Mouse (Mus musculus) c-Kit-positive CD71-positive TER-119-positive erythroid progenitor cells, embryonic 14.5 days (primary cell): Measurements from ENCODE around the gene Atp2b2.

ENCODE experiments used
- DNase-seq: peaks from one replicate; pipeline ENCODE4 v3.0.0-alpha.2; 2013; ENCODE audit warnings: low spot score

The Atp2b2 gene

DNA sequence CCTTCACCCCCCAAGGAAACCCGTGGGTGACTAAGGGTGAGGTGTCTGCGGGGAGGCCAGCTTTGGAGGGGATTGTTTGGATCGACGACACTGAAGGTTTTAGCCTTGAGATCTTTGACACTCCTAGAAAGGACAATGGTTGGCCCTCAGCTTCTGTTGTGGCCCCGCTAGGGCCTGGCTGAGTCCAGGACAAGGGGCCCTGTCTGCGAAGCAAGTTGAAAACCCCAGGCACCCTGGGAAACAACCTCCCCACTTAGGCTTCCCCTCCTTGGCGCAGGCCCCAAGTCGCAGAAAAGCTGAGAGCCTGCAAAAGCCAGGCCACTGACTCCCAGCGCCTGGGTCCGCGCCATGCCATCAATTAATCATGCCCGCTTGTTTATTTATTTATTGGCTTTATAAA lies at the start of gene Atp2b2:
Atp2b2 (minus strand) TSS at position 282 of the 400 bp plus-strand sequence.
- DNase-seq = no peak

DNA sequence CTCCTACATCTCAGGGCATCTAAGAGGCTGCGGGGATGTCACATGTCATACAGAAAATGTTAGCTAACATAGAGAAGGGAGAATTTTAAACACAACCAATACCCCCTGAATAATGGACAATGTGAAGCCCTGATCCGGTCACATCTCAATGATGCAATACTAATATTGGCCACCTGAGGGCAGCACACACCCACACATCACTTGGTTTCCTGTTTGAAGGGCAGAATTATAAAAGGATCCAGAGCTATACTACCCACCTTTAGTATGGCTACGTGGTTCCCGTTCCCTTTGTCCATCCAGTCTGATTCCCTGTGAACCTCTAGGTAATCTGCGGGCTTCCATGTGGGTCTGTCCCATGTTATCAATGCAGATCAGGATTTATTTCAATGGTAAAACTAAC lies 47.2 kb upstream of the Atp2b2 start:
- peak; percentile 41 for DNase-seq

DNA sequence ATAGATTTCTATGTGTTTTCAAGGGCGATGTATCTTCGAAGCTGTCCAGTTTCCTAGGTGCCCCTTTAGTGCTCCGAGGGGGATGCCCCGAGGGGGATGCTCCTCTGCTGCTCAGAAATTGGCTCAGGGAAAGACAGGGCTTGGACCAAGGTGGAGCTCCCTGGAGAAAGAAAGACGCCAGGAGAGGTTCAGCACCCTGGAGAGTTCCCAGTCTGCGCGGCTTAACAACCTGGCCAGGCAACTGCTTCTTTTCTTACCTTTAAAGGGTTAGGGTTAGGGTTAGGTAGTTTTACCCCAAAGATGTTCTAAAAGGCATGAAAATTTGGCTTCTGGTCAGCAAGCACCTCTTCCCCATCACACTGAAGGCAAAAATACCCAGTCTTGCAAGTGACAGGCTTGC lies 44.7 kb upstream of the Atp2b2 start:
- peak; percentile 13 for DNase-seq

- DNase-seq = no peak
These were observed 36.1 kb upstream of the Atp2b2 start for GRCm38 (mm10) chr6:114078556-114078955.

DNA sequence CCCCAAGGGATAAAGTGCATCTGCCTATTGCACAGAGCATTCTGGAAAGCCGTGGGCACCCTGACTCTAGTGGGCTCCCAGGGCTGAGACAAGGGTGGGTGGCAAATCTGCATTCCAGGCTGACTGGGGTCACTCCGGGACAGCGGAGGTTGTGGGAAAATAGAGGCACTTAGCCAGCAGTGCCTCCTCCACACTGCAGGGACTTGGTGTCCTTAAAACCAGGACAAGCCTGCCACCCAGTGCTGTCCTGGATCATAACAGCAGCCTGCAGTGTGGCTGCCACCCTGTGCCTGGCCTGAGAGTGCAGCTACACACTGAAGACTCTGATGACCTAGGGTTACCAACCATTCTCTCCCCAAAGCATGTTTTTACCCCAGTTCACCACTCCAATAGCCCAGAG lies 34.1 kb upstream of the Atp2b2 start:
- no peak for DNase-seq

- DNase-seq = no peak
These were observed 33.6 kb upstream of the Atp2b2 start for GRCm38 (mm10) chr6:114076061-114076460.

- DNase-seq = no peak
These were observed 32.5 kb upstream of the Atp2b2 start for GRCm38 (mm10) chr6:114074929-114075328.

GRCm38 (mm10) chr6:114074256-114074655 lies 31.8 kb upstream of the Atp2b2 start:
- no peak for DNase-seq

DNA sequence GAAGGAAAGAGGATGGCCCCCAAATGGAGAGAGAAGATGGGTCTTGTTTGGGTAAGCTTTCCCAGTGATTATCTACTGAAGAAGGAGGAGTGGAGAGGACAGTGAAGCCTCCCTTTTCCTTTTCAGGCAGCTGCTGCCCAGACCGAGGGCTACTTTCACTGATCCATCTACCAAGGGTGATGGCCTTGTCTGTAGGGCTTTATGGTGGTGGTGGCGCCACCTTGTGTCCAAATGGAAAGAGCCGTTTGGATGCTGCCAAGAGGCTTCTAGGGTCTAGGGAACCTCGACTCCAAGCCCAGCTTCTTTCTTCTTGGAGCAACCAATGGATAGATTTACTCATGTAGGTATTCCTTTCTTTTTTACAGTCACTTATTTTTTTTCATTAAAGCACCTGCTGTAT lies 29.2 kb upstream of the Atp2b2 start:
- DNase-seq = peak; percentile 5

- no peak for DNase-seq
These were observed 20.7 kb upstream of the Atp2b2 start for GRCm38 (mm10) chr6:114063100-114063499.

DNA sequence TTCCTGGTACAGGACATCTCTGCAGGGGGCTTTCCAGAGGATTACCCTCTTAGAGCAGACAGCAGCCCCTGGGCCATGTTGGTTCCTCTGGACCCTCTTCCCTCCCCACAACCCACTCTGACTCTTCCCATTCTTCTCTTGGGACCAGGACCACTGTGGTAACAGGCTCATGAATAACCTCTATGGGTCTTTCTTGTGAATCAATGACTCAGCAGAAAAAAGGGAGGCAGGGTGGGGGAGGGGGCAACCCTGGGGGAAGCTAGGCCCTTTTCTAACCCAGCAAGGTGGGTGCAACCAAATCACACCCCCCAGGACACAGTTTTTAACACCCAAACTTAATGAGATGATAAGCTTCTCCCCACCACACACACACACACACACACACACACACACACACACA lies 20.3 kb upstream of the Atp2b2 start:
- no peak for DNase-seq

- no peak for DNase-seq
These were observed 16.8 kb upstream of the Atp2b2 start for GRCm38 (mm10) chr6:114059206-114059605.

GRCm38 (mm10) chr6:114058030-114058808 lies 15.8 kb upstream of the Atp2b2 start:
- no peak for DNase-seq

DNA sequence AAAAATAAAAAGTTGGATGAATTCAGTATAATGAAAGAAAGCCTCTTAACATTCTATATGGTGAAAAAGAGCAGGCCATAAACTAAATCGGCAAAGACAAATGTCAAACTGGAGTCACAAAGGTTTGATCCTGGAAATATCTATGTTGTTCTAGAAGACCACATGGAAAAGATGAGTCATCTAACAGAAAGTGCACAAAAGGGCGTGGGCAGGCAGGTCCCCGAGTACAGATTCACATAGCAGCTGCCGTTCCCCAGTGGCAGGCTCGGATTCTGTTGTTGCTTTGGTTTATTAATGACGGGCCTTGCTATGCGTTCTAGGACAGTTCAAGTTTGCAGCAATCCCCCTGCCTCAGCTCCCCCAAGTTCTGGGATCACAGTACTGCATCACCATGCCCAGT lies 12.9 kb upstream of the Atp2b2 start:
- no peak for DNase-seq

- no peak for DNase-seq
These were observed 2.5 kb upstream of the Atp2b2 start for GRCm38 (mm10) chr6:114044962-114045361.

- DNase-seq = no peak
These were observed 423 bp upstream of the Atp2b2 start for GRCm38 (mm10) chr6:114042836-114043235.

DNA sequence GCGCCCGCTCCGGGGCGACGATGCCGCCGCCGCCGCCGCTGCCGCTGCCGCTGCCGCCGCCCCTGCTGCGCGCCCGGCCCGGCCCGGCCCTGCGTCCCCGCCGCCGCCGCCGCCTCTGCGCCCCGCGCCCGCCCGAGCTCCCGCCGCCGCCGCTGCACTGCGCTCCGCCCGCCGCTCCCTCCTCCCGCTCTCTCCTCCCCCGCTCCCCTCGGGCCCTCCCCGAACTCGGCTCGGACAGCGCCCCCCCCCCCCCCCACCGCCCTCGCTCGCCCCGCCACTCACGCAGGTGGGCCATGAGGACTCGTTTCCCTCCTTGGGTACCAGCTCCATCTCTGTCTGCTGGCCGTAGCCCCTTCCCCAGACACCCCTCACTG lies 515 bp downstream of the Atp2b2 start:
- no peak for DNase-seq

- no peak for DNase-seq
These were observed 1.1 kb downstream of the Atp2b2 start for GRCm38 (mm10) chr6:114041097-114041910.

DNA sequence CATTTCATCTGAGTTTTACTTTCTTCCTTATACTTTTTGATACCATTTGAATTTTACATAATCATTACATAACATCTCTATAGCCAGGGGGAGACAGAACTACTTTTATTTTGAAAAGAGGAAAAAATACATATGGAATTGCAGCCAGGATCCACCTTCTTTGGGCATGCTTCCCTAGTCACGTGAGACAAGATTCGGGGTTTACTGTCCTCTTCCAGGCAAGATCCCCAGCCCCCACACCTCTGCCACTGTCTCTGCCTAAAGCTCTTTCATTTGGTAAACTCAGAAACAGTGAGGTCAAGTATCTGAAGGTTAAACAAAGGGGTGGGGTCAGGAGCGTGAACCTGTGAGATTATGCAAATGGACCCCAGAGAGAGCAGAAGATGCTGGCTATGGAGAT lies 6.7 kb downstream of the Atp2b2 start:
- no peak for DNase-seq

DNA sequence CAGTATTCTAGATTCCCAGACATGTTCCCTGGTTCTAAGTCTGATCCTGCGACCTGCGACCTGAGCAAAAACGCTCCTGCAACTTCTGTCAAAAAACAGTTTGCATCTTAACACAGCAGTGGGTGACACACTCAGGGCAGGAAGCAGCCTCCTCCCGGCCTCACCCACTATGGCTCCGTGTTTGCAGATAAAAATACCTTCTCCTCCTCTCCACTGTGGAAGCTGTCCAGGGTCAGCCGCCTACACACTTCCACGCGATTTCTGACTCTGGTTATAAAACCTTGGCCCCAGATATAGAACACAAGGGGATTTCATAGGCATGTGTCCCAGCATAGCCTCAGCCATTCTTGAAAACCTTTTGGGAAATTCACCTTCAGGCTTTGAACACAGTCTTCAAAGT lies 9.6 kb downstream of the Atp2b2 start:
- no peak for DNase-seq

DNA sequence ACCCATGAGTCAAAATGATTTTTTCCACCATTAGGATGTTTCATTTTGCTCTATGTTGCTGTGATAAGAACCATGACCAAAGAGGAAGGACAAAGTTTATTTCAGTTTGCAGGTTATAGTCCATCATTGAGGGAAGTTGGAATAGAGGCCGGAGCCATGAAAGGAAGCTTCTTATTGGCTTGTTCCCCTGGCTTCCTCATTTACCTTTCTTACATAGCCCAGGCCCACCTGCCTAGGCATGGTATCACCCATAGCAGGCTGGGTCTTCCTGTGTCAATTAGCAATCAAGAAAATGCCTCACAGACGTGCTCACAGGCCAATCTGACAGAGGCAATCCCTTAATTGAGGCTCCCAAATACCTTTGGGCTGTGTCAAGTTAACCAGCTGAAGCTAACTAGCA lies 18.6 kb downstream of the Atp2b2 start:
- DNase-seq = no peak

DNA sequence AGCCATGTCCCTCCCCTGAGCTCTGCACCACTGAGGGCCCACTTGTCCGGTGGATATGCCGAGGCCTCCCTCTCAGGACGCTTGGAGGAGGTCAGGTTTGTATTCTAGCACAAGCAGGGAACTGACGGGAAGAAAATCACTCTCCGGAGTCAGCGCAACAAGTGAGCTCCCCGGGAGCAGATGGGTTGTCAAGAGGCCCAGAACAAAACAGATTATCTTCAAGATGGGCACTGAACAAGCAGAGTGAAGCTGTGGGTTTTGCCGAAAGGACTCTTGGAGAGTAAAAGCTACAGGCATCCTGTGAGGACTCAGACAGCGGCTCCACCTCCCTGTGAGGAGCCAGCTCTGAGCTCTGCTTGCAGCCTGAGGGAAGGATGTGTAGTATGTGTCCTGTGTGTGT lies 20.3 kb downstream of the Atp2b2 start:
- no peak for DNase-seq

DNA sequence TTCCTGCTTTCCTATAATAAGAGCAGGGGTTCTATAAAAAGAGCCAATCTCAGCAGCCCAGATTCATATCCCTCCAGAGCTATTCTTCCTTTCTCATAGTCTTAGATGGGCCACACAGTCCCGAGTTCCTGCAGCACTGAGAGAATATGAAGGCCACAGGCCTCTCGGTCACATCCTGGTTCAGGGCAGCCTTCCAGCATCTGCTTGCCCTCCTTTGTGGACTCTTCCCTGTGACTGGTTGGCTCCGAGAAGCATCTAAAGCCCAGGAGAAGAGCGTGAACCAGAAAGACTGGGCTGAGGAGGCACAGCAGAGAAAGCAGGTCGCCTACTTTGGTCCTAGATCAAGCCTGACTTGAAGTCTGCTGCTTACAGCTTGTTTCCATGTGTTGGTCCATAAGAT lies 28.6 kb downstream of the Atp2b2 start:
- DNase-seq = no peak

- DNase-seq = no peak
These were observed 29.6 kb downstream of the Atp2b2 start for GRCm38 (mm10) chr6:114012834-114013233.
